Mouse (Mus musculus) embryonic facial prominence, embryonic 14.5 days (tissue): ENCODE data around the gene Eps15. TPM values are rescaled to one million over a fixed set of nuclear protein-coding genes. Genes with fewer than 3 reads are reported as not detected.

Source experiments
- ATAC-seq: fragments of 200-750 bp; cut with Nextera tagmentation; 2 replicates; pipeline ENCODE4 v1.8.0; 2017; ENCODE audit warnings: low read depth, moderate number of reproducible peaks, moderate TSS enrichment
- DNase-seq: peaks from one replicate; pipeline ENCODE4 v3.0.0-alpha.2; 2015; ENCODE audit warnings: low spot score
- H3K27ac ChIP-seq: fragments of 300-500 bp; sonication (generic); replicated peaks from 2 replicates; pipeline ENCODE4 v1.5.1; 2014; ENCODE audit warnings: low read depth, mild to moderate bottlenecking, low read length, moderate library complexity
- H3K27me3 ChIP-seq: fragments of 300-500 bp; sonication (generic); replicated peaks from 2 replicates; pipeline ENCODE4 v1.6.1; 2014; ENCODE audit warnings: low read length; ENCODE audit not compliant: control insufficient read depth, insufficient read depth
- H3K36me3 ChIP-seq: fragments of 300-500 bp; sonication (generic); 2 replicates; pipeline ENCODE4 v1.6.1; 2014; ENCODE audit warnings: low read length, mixed read lengths; ENCODE audit not compliant: control insufficient read depth, insufficient read depth
- H3K4me1 ChIP-seq: fragments of 300-500 bp; sonication (generic); 2 replicates; pipeline ENCODE4 v1.6.1; 2014; ENCODE audit warnings: antibody characterized with exemption, low read length; ENCODE audit not compliant: control insufficient read depth, insufficient read depth
- H3K4me2 ChIP-seq: fragments of 300-500 bp; sonication (generic); 2 replicates; pipeline ENCODE4 v1.6.1; 2014; ENCODE audit warnings: low read depth, mild to moderate bottlenecking, low read length, moderate library complexity, mixed read lengths
- H3K4me3 ChIP-seq: fragments of 300-500 bp; sonication (generic); 2 replicates; pipeline ENCODE4 v1.5.1; 2014; ENCODE audit warnings: low read depth, mild to moderate bottlenecking, low read length
- H3K9ac ChIP-seq: fragments of 300-500 bp; sonication (generic); 2 replicates; pipeline ENCODE4 v1.6.1; 2014; ENCODE audit warnings: low read depth, mild to moderate bottlenecking, low read length, moderate library complexity, mixed read lengths
- H3K9me3 ChIP-seq: fragments of 300-500 bp; sonication (generic); 2 replicates; pipeline ENCODE4 v1.6.1; 2016; ENCODE audit warnings: low read length; ENCODE audit not compliant: control insufficient read depth
- WGBS: fragments of 180-500 bp; shearing (Covaris S2); extraction: QIAGEN DNeasy Blood & Tissue Kit; methylation state at CpG from one replicate; pipeline ENCODE4 v1.1.7; 2014; 5-methylcytosine and 5-hydroxymethylcytosine counted together
- polyA plus RNA-seq: library from polyadenylated mRNA; unstranded; fragments of >200 nt; fragmentation: Nextera tagmentation; extraction: Ambion mirVana; gene quantifications from 2 replicates; pipeline ENCODE4 v1.2.1, GENCODE M21; 2014

Gene Eps15
- polyA plus RNA-seq, 1 experiment from 2014 or later: 40.9 TPM

- Histone ChIP-seq H3K27me3 (no peaks in the 10 kb centered on the region), H3K27ac (no peak overlapping the region), H3K9me3 (no peaks in the 10 kb centered on the region), H3K9ac (no peak overlapping the region), H3K4me3 (no peak overlapping the region), H3K4me1 (peaks cover under 1% of the 10 kb centered on the region; the same call in 1 of the 2 replicates), H3K4me2 (no peak overlapping the region), H3K36me3 (no peaks in the 10 kb centered on the region)
- ATAC-seq: no peak
- WGBS: 84% methylated on average over 6 of the region's 6 CpGs
- no peak for DNase-seq
Measured at GRCm38 (mm10) chr4:109411377-109411967, 131.4 kb downstream of the Eps15 start.

GRCm38 (mm10) chr4:109412233-109412632, 132.2 kb downstream of the Eps15 start:
- no peak for ATAC-seq
- H3K27me3 ChIP-seq: no peaks in the 10 kb centered on the region
- no peaks in the 10 kb centered on the region for H3K9me3 ChIP-seq
- WGBS: 83% methylated on average over 5 of the region's 5 CpGs
- H3K4me3 ChIP-seq: no peak overlapping the region
- H3K4me1 ChIP-seq: no peaks in the 10 kb centered on the region
- H3K27ac ChIP-seq: no peak overlapping the region
- H3K4me2 ChIP-seq: no peak overlapping the region
- no peaks in the 10 kb centered on the region for H3K36me3 ChIP-seq
- DNase-seq: no peak
- no peak overlapping the region for H3K9ac ChIP-seq

GRCm38 (mm10) chr4:109417998-109418397, 137.9 kb downstream of the Eps15 start:
- Histone ChIP-seq H3K9ac (no peak overlapping the region), H3K4me3 (no peak overlapping the region), H3K4me1 (no peaks in the 10 kb centered on the region), H3K9me3 (no peaks in the 10 kb centered on the region), H3K4me2 (no peak overlapping the region), H3K27ac (no peak overlapping the region), H3K36me3 (no peaks in the 10 kb centered on the region), H3K27me3 (no peaks in the 10 kb centered on the region)
- ATAC-seq (no peak), DNase-seq (no peak)
- WGBS: 56% methylated on average over 1 of the region's 1 CpGs

GRCm38 (mm10) chr4:109419017-109419416, 138.9 kb downstream of the Eps15 start:
- Histone ChIP-seq H3K4me2 (no peak overlapping the region), H3K36me3 (no peaks in the 10 kb centered on the region), H3K4me1 (no peaks in the 10 kb centered on the region), H3K9me3 (no peaks in the 10 kb centered on the region), H3K27me3 (no peaks in the 10 kb centered on the region), H3K4me3 (no peak overlapping the region), H3K27ac (no peak overlapping the region), H3K9ac (no peak overlapping the region)
- 41% methylated on average over 3 of the region's 3 CpGs for WGBS
- ATAC-seq (no peak), DNase-seq (no peak)

- no peaks in the 10 kb centered on the region for H3K4me1 ChIP-seq
- H3K36me3 ChIP-seq: no peaks in the 10 kb centered on the region
- no peaks in the 10 kb centered on the region for H3K27me3 ChIP-seq
- WGBS: 86% methylated on average over 4 of the region's 4 CpGs
- no peak overlapping the region for H3K27ac ChIP-seq
- no peak for DNase-seq
- no peak overlapping the region for H3K9ac ChIP-seq
- H3K9me3 ChIP-seq: no peaks in the 10 kb centered on the region
- no peak overlapping the region for H3K4me3 ChIP-seq
- no peak for ATAC-seq
- no peak overlapping the region for H3K4me2 ChIP-seq
Measured at GRCm38 (mm10) chr4:109419563-109419962, 139.5 kb downstream of the Eps15 start.

DNA sequence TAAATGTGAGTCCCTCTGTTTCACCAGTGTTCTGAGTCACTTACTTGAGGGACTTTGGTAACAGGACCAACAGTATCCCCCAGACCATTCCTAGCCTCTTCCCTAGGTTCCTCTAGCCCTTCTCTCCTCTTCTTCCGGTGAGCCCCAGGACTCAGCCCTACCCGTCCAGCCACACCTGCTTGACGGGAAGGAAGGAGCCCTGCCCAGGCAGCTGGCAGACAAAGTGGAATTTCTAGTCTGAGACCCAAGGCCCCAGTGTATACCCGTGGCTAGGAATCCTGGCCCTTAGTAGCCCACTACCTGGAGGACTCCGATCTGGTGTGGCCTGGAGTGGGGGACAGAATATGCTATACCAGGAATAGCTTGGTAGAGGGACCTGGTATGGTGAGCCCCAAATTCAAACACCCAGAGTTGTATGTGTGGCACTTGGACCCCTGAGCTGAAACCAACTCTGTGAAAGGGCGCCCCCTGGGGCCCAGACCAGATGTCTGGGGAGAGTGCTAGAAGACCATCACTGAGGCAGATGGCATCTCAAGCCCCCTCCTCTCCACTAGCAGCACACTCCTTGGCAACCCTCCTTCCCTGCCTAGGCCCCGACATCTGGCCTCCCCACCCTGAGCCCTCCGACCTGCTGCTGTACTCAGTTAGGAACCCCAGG, 140.2 kb downstream of the Eps15 start:
- 75% methylated on average over 7 of the region's 8 CpGs for WGBS
- ATAC-seq (no peak), DNase-seq (no peak)
- Histone ChIP-seq H3K4me1 (no peaks in the 10 kb centered on the region), H3K4me3 (no peak overlapping the region), H3K36me3 (no peaks in the 10 kb centered on the region), H3K27ac (no peak overlapping the region), H3K27me3 (no peaks in the 10 kb centered on the region), H3K4me2 (no peak overlapping the region), H3K9ac (no peak overlapping the region), H3K9me3 (no peaks in the 10 kb centered on the region)

DNA sequence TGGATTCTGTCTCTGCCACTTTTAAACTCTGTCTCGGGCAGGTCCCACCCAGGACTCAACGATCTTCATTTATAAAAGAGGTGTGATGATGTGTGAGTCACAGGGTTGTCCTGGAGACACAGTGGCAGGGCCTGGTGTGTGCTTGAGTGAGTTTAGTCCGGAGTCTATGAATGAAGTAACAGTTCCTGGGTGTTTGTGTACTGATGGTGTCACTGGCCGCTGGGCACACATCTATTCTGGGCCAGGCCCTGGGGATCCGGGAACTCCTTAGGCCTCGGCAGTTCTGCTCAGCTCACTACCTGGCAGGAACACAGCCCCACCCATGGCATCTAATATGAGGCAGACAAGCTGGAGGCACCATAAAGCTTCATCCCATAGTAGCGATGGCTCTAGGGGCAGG, 141.5 kb downstream of the Eps15 start:
- H3K9ac ChIP-seq: no peak overlapping the region
- no peaks in the 10 kb centered on the region for H3K4me1 ChIP-seq
- no peaks in the 10 kb centered on the region for H3K27me3 ChIP-seq
- no peak overlapping the region for H3K27ac ChIP-seq
- no peaks in the 10 kb centered on the region for H3K36me3 ChIP-seq
- no peaks in the 10 kb centered on the region for H3K9me3 ChIP-seq
- ATAC-seq: no peak
- no peak overlapping the region for H3K4me3 ChIP-seq
- WGBS: 84% methylated on average over 7 of the region's 7 CpGs
- no peak overlapping the region for H3K4me2 ChIP-seq
- DNase-seq: no peak

DNA sequence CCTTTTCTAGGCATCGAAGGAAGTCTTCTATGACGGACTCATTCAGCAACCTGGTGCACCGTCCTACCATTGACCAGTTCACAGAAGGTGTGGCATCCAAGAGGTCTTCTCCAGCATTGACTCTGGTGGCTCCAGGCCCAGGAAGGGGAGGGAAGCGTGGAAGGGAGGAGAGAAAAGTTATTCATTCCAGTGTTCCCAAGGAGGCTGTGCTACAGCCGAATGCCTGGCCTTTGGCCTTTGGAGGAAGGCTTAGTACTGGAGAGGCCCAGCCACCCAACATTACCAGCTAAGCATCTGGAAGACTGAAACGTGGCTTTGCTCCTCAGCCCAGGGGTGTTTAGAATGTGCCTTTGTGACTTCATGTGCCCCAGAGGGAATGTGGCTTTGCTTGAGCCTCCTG, 142.4 kb downstream of the Eps15 start:
- ATAC-seq (no peak), DNase-seq (no peak)
- Histone ChIP-seq H3K4me1 (no peaks in the 10 kb centered on the region), H3K27me3 (no peaks in the 10 kb centered on the region), H3K36me3 (no peaks in the 10 kb centered on the region), H3K9ac (no peak overlapping the region), H3K4me3 (no peak overlapping the region), H3K27ac (no peak overlapping the region), H3K4me2 (no peak overlapping the region), H3K9me3 (no peaks in the 10 kb centered on the region)
- 78% methylated on average over 6 of the region's 6 CpGs for WGBS

DNA sequence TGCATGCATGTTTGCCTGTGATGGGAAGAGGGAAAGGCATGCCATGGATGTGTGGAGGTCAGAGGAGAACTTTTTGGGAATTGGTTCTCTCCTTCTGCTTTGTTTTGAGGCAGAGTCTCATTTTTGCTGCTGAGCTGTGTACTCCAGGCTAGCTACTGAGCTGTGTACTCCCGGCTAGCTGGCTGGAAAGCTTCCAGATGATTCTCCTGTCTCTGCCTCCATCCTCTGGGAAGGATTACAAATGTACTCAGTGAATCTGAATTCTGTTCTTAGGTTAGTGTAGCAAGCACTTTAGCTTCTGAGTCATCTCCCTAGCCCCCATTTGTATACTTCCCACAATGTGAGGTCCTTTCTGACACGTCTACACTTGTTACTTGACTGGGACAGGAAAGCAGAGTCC, 143.4 kb downstream of the Eps15 start:
- 64% methylated on average over 2 of the region's 2 CpGs for WGBS

More for the DNA sequence above, 143.4 kb downstream of the Eps15 start:
- no peaks in the 10 kb centered on the region for H3K27me3 ChIP-seq
- H3K4me1 ChIP-seq: no peaks in the 10 kb centered on the region
- H3K27ac ChIP-seq: no peak overlapping the region
- H3K9me3 ChIP-seq: no peaks in the 10 kb centered on the region
- H3K36me3 ChIP-seq: no peaks in the 10 kb centered on the region
- ATAC-seq: no peak
- no peak for DNase-seq
- H3K9ac ChIP-seq: no peak overlapping the region
- no peak overlapping the region for H3K4me3 ChIP-seq
- no peak overlapping the region for H3K4me2 ChIP-seq
